Mouse (Mus musculus) heart, postnatal 0 days (tissue): ENCODE measurements around the gene Kcne3. TPM values are rescaled to one million over a fixed set of nuclear protein-coding genes. Genes with fewer than 3 reads are reported as not detected.

Source experiments
- ATAC-seq: fragments of 200-750 bp; cut with Nextera tagmentation; 2 replicates; pipeline ENCODE4 v1.8.0; 2017; ENCODE audit warnings: low read depth, moderate number of reproducible peaks, moderate library complexity; ENCODE audit not compliant: insufficient read depth
- DNase-seq: peaks from one replicate; pipeline ENCODE4 v3.0.0-alpha.2; 2016; ENCODE audit warnings: low spot score
- H3K27ac ChIP-seq: fragments of 300-500 bp; sonication (generic); 2 replicates; pipeline ENCODE4 v1.5.1; 2014; ENCODE audit warnings: low read depth, mild to moderate bottlenecking
- H3K27me3 ChIP-seq: fragments of 300-500 bp; sonication (generic); 2 replicates; pipeline ENCODE4 v1.6.1; 2014; ENCODE audit warnings: low read length, mixed read lengths; ENCODE audit not compliant: control insufficient read depth, insufficient read depth
- H3K36me3 ChIP-seq: fragments of 300-500 bp; sonication (generic); replicated peaks from 2 replicates; pipeline ENCODE4 v1.6.1; 2014; ENCODE audit warnings: low read length, mixed read lengths; ENCODE audit not compliant: control insufficient read depth, insufficient read depth
- H3K4me1 ChIP-seq: fragments of 300-500 bp; sonication (generic); 2 replicates; pipeline ENCODE4 v1.6.1; 2014; ENCODE audit warnings: antibody characterized with exemption; ENCODE audit not compliant: control insufficient read depth, insufficient read depth
- H3K4me2 ChIP-seq: fragments of 300-500 bp; sonication (generic); 2 replicates; pipeline ENCODE4 v1.6.1; 2014; ENCODE audit warnings: low read depth, mild to moderate bottlenecking, low read length, moderate library complexity
- H3K4me3 ChIP-seq: fragments of 300-500 bp; sonication (generic); 2 replicates; pipeline ENCODE4 v1.5.1; 2014; ENCODE audit warnings: low read depth, low read length
- H3K9ac ChIP-seq: fragments of 300-500 bp; sonication (generic); replicated peaks from 2 replicates; pipeline ENCODE4 v1.6.1; 2014; ENCODE audit warnings: low read depth, low read length, mixed read lengths
- H3K9me3 ChIP-seq: fragments of 300-500 bp; sonication (generic); replicated peaks from 2 replicates; pipeline ENCODE4 v1.6.1; 2016; ENCODE audit warnings: low read length; ENCODE audit not compliant: control insufficient read depth
- CTCF ChIP-seq: IDR thresholded peaks from 2 replicates; pipeline ENCODE4 v1.5.1; 2016; ENCODE audit warnings: antibody characterized with exemption, control low read depth, low read depth
- EP300 ChIP-seq: IDR thresholded peaks from 2 replicates; pipeline ENCODE4 v1.6.1; 2016; ENCODE audit warnings: antibody characterized with exemption, low read depth
- WGBS: fragments of 180-500 bp; shearing (Covaris S2); extraction: QIAGEN DNeasy Blood & Tissue Kit; methylation state at CpG from one replicate; pipeline ENCODE4 v1.1.7; 2014; 5-methylcytosine and 5-hydroxymethylcytosine counted together
- polyA plus RNA-seq: library from polyadenylated mRNA; unstranded; fragments of >200 nt; fragmentation: Nextera tagmentation; extraction: Ambion mirVana; gene quantifications from 2 replicates; pipeline ENCODE4 v1.2.1, GENCODE M21; 2015
- total RNA-seq: library from RNA; depleted of rRNA; stranded (reverse); fragments of >200 nt; gene quantifications from 2 replicates; pipeline ENCODE4 v1.2.3, GENCODE M21; 2014; ENCODE audit warnings: low replicate concordance; rRNA removed

Kcne3 gene
- total and polyA plus RNA-seq, 2 experiments from 2014 or later: 0.99 to 3.3 TPM

DNA sequence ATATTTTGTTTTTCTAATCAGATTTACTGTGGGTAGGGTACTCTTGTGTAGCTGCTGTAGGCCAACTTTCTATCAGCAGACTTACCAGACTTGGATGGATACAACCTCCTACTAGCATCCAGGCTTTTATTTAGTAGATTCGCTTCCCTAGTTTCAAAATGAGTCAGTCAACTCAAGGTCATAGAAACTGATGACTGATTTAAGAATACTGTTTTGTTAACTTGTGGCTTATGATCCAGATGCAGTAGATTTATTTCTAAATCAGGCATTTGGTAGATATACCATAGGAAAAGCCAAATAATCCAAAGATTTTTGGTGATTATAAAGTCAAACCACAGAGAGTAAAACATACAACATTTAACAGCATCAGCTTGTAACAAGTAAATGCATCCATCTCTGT lies 54.3 kb downstream of the Kcne3 start:
- no peak overlapping the region for H3K4me3 ChIP-seq
- H3K9ac ChIP-seq: no peak overlapping the region
- no peaks in the 10 kb centered on the region for H3K36me3 ChIP-seq
- H3K9me3 ChIP-seq: no peaks in the 10 kb centered on the region
- WGBS: 95% methylated on average over 1 of the region's 1 CpGs
- TF ChIP-seq CTCF (no peak), EP300 (no peak)
- no peaks in the 10 kb centered on the region for H3K27me3 ChIP-seq
- no peak overlapping the region for H3K4me2 ChIP-seq
- no peaks in the 10 kb centered on the region for H3K4me1 ChIP-seq
- no peak for ATAC-seq
- no peak for DNase-seq
- no peak overlapping the region for H3K27ac ChIP-seq

DNA sequence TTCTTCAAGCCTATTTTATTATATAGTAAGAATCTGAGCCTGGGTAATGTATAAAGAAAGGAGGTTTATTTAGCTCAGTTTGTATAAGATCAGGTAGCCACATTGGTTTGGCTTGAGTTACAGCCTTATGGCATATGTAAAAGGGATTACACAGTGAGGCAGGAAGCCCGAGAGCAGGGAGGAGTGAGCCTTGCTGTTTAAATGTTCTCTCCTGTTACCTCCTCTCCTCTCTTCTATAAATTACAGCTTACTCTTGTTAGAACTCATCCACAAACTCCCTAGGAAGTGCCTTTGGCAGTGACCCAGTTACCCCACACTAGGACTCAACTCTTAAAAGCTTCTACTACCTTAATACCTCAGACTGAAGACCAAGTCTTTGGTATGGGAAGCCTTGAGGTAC lies 55.4 kb downstream of the Kcne3 start:
- H3K4me3 ChIP-seq: no peak overlapping the region
- no peak overlapping the region for H3K27ac ChIP-seq
- no peaks in the 10 kb centered on the region for H3K36me3 ChIP-seq
- no peaks in the 10 kb centered on the region for H3K9me3 ChIP-seq
- ATAC-seq (no peak), DNase-seq (no peak)
- H3K27me3 ChIP-seq: no peaks in the 10 kb centered on the region
- no peak overlapping the region for H3K4me2 ChIP-seq
- TF ChIP-seq CTCF (no peak), EP300 (no peak)
- 33% methylated on average over 1 of the region's 1 CpGs for WGBS
- no peaks in the 10 kb centered on the region for H3K4me1 ChIP-seq
- no peak overlapping the region for H3K9ac ChIP-seq

DNA sequence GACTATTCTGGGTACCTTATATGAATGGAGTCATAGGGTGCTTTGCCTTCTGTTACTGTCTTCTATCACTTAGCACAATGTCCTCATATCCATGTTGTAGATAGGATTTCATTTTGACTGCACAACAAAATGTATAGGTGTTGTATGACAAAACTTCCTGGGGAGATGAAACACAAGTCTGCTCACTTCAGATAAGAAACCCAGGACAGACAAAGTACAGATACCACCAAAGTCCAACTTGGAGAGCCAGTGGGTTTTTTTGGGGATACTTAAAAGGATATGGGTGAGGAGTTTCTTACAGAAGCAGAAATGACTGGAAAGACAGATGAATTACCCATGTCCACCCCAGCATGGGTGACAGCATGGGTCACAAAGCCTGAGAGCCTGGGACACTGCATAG lies 57.4 kb downstream of the Kcne3 start:
- Histone ChIP-seq H3K27me3 (no peaks in the 10 kb centered on the region), H3K36me3 (no peaks in the 10 kb centered on the region), H3K9ac (no peak overlapping the region), H3K4me3 (no peak overlapping the region), H3K4me1 (no peaks in the 10 kb centered on the region), H3K4me2 (no peak overlapping the region), H3K27ac (no peak overlapping the region), H3K9me3 (no peaks in the 10 kb centered on the region)
- DNase-seq (no peak), ATAC-seq (no peak)
- no peak for TF ChIP-seq CTCF
- no peak for TF ChIP-seq EP300

Other genes starting within 250 kb of the Kcne3 start
- 11.0 and 11.5 TPM in 2 replicates for gene Rnf169, start 196.1 kb upstream of the Kcne3 start, total RNA-seq
- gene Rnf169, start 196.1 kb upstream of the Kcne3 start, polyA plus RNA-seq: 2.1 and 2.3 TPM in 2 replicates
- not detected in 2 replicates for gene Chrdl2, start 170.3 kb upstream of the Kcne3 start, total RNA-seq
- 0.12 and 0.15 TPM in 2 replicates for gene Chrdl2, start 170.3 kb upstream of the Kcne3 start, polyA plus RNA-seq
- 6.6 and 21.0 TPM in 2 replicates for gene Pold3, start 54.9 kb upstream of the Kcne3 start, total RNA-seq
- 14.6 and 15.2 TPM in 2 replicates for gene Pold3, start 54.9 kb upstream of the Kcne3 start, polyA plus RNA-seq
- gene Lipt2, start 17.2 kb upstream of the Kcne3 start, total RNA-seq: 13.3 and 28.7 TPM in 2 replicates
- gene Lipt2, start 17.2 kb upstream of the Kcne3 start, polyA plus RNA-seq: 10.4 and 10.7 TPM in 2 replicates
- 2.6 and 3.5 TPM in 2 replicates for gene Pgm2l1, start 50.9 kb downstream of the Kcne3 start, total RNA-seq
- gene Pgm2l1, start 50.9 kb downstream of the Kcne3 start, polyA plus RNA-seq: 0.56 and 0.89 TPM in 2 replicates
- 5.5 and 10.4 TPM in 2 replicates for gene P4ha3, start 109.0 kb downstream of the Kcne3 start, total RNA-seq
- gene P4ha3, start 109.0 kb downstream of the Kcne3 start, polyA plus RNA-seq: 1.8 and 2.4 TPM in 2 replicates
- gene C2cd3, start 195.7 kb downstream of the Kcne3 start, total RNA-seq: 6.3 and 29.8 TPM in 2 replicates
- 5.5 and 6.0 TPM in 2 replicates for gene C2cd3, start 195.7 kb downstream of the Kcne3 start, polyA plus RNA-seq
- 80.3 and 90.4 TPM in 2 replicates for gene Ppme1, start 195.8 kb downstream of the Kcne3 start, total RNA-seq
- 44.6 and 48.7 TPM in 2 replicates for gene Ppme1, start 195.8 kb downstream of the Kcne3 start, polyA plus RNA-seq